1 mouse cellular context compared by ENCODE assay signal in the genomic region with DNA sequence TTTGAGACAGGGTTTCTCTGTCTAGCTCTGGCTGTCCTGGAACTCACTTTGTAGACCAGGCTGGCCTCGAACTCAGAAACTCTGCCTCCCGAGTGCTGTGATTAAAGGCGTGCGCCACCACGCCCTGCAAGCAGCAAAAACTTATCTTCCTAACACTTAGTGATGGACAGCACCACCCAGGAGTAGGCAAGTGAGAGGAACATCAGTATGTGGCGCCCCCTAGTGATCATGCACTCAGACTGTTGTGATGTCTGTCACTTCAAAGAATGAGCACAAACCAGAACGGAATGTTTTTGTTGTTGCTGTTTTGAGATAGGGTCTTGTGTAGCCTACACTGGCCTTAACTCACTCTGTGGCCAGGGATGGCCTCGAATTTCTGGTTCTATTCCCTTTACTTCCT.
TF ChIP-seq lines count a peak whose summit lies in the region.

No protein-coding gene starts in this region.

TF ChIP-seq in CH12.LX, 34 proteins besides CTCF, POLR2A, EP300 and RAD21:
- TF ChIP-seq TBP (conservative IDR thresholded peaks at IDR 0.05; ENCODE audit: low read depth, low read length) (0 out of 2 replicates have a peak, but pooled peaks have one; percentile 39), E2F4 (IDR thresholded peaks at IDR 0.05; ENCODE audit: insufficient replicate concordance, low read depth, low read length) (no peak), SMC3 (IDR thresholded peaks at IDR 0.05; ENCODE audit: low read depth, low read length) (peak; percentile 58), BHLHE40 (IDR thresholded peaks at IDR 0.05; ENCODE audit: low read depth, low read length) (0 out of 2 replicates have a peak, but pooled peaks have one; percentile 8)
